Mouse (Mus musculus) heart, postnatal 0 days (tissue): ENCODE results near the gene D630003M21Rik. TPM values are rescaled to one million over a fixed set of nuclear protein-coding genes. Genes with fewer than 3 reads are reported as not detected.
A peak's percentile ranks its signal among the peaks of the same experiment; 100 is the strongest.

Experiments
- ATAC-seq: fragments of 200-750 bp; cut with Nextera tagmentation; 2 replicates; pipeline ENCODE4 v1.8.0; 2017; ENCODE audit warnings: low read depth, moderate number of reproducible peaks, moderate library complexity; ENCODE audit not compliant: insufficient read depth
- DNase-seq: peaks from one replicate; pipeline ENCODE4 v3.0.0-alpha.2; 2016; ENCODE audit warnings: low spot score
- H3K27ac ChIP-seq: fragments of 300-500 bp; sonication (generic); 2 replicates; pipeline ENCODE4 v1.5.1; 2014; ENCODE audit warnings: low read depth, mild to moderate bottlenecking
- H3K27me3 ChIP-seq: fragments of 300-500 bp; sonication (generic); 2 replicates; pipeline ENCODE4 v1.6.1; 2014; ENCODE audit warnings: low read length, mixed read lengths; ENCODE audit not compliant: control insufficient read depth, insufficient read depth
- H3K36me3 ChIP-seq: fragments of 300-500 bp; sonication (generic); replicated peaks from 2 replicates; pipeline ENCODE4 v1.6.1; 2014; ENCODE audit warnings: low read length, mixed read lengths; ENCODE audit not compliant: control insufficient read depth, insufficient read depth
- H3K4me1 ChIP-seq: fragments of 300-500 bp; sonication (generic); 2 replicates; pipeline ENCODE4 v1.6.1; 2014; ENCODE audit warnings: antibody characterized with exemption; ENCODE audit not compliant: control insufficient read depth, insufficient read depth
- H3K4me2 ChIP-seq: fragments of 300-500 bp; sonication (generic); 2 replicates; pipeline ENCODE4 v1.6.1; 2014; ENCODE audit warnings: low read depth, mild to moderate bottlenecking, low read length, moderate library complexity
- H3K4me3 ChIP-seq: fragments of 300-500 bp; sonication (generic); 2 replicates; pipeline ENCODE4 v1.5.1; 2014; ENCODE audit warnings: low read depth, low read length
- H3K9ac ChIP-seq: fragments of 300-500 bp; sonication (generic); replicated peaks from 2 replicates; pipeline ENCODE4 v1.6.1; 2014; ENCODE audit warnings: low read depth, low read length, mixed read lengths
- H3K9me3 ChIP-seq: fragments of 300-500 bp; sonication (generic); replicated peaks from 2 replicates; pipeline ENCODE4 v1.6.1; 2016; ENCODE audit warnings: low read length; ENCODE audit not compliant: control insufficient read depth
- CTCF ChIP-seq: IDR thresholded peaks from 2 replicates; pipeline ENCODE4 v1.5.1; 2016; ENCODE audit warnings: antibody characterized with exemption, control low read depth, low read depth
- EP300 ChIP-seq: IDR thresholded peaks from 2 replicates; pipeline ENCODE4 v1.6.1; 2016; ENCODE audit warnings: antibody characterized with exemption, low read depth
- WGBS: fragments of 180-500 bp; shearing (Covaris S2); extraction: QIAGEN DNeasy Blood & Tissue Kit; methylation state at CpG from one replicate; pipeline ENCODE4 v1.1.7; 2014; 5-methylcytosine and 5-hydroxymethylcytosine counted together
- polyA plus RNA-seq: library from polyadenylated mRNA; unstranded; fragments of >200 nt; fragmentation: Nextera tagmentation; extraction: Ambion mirVana; gene quantifications from 2 replicates; pipeline ENCODE4 v1.2.1, GENCODE M21; 2015
- total RNA-seq: library from RNA; depleted of rRNA; stranded (reverse); fragments of >200 nt; gene quantifications from 2 replicates; pipeline ENCODE4 v1.2.3, GENCODE M21; 2014; ENCODE audit warnings: low replicate concordance

D630003M21Rik gene
- total and polyA plus RNA-seq, 2 experiments from 2014 or later: 2.1 to 2.4 TPM

DNA sequence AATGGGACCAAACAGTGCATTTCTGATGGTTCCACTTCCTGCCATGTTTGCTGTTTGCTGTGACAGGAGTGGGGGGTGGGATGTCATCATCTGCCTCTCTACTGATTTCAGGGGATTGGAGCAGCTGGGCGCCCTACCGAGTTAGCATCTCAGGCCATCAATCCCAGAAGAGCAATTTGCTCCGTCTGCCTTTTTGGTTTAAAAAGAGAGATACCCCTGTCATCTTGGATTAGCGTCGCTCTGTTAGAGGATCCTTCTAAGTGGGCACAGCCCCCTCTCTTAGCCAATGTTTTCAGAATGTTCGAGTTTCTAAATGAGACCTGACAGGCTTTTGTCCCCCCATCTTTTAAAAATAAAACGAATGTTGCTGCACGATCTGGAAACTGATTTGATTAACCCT is 71.4 kb downstream of the D630003M21Rik start:
- H3K27ac ChIP-seq: no peak overlapping the region
- no peak overlapping the region for H3K4me2 ChIP-seq
- peaks cover 16% of the 10 kb centered on the region for H3K4me1 ChIP-seq
- TF ChIP-seq CTCF (no peak), EP300 (no peak)
- no peak for DNase-seq
- no peaks in the 10 kb centered on the region for H3K27me3 ChIP-seq
- no peaks in the 10 kb centered on the region for H3K36me3 ChIP-seq
- H3K4me3 ChIP-seq: no peak overlapping the region
- H3K9me3 ChIP-seq: no peaks in the 10 kb centered on the region
- WGBS: 80% methylated on average over 8 of the region's 8 CpGs
- ATAC-seq: no peak
- H3K9ac ChIP-seq: no peak overlapping the region

DNA sequence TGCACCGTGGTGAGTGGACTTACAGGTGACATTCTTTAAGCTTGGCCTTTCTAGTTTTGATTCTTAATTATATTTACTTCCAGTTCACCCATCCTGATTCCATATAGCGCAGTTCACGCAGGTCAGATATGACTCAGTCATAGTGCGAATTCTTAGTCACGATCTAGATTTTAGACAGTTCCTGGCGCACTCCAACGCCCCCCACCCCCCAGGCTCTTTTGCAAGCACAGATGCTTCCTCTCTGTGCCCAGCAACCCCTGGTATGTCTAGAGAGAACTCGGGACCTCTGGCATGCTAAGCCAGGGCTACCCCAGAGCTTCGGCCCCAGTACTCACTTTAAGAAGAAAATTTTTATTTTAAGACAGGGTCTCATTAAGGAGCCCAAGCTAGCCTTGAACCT is 72.5 kb downstream of the D630003M21Rik start:
- ATAC-seq (no peak), DNase-seq (no peak)
- 89% methylated on average over 9 of the region's 9 CpGs for WGBS
- Histone ChIP-seq H3K4me3 (no peak overlapping the region), H3K4me1 (peaks cover 21% of the 10 kb centered on the region), H3K27me3 (no peaks in the 10 kb centered on the region), H3K4me2 (no peak overlapping the region), H3K9ac (no peak overlapping the region), H3K27ac (no peak overlapping the region), H3K36me3 (no peaks in the 10 kb centered on the region), H3K9me3 (no peaks in the 10 kb centered on the region)
- no peak for TF ChIP-seq CTCF
- TF ChIP-seq EP300: no peak

DNA sequence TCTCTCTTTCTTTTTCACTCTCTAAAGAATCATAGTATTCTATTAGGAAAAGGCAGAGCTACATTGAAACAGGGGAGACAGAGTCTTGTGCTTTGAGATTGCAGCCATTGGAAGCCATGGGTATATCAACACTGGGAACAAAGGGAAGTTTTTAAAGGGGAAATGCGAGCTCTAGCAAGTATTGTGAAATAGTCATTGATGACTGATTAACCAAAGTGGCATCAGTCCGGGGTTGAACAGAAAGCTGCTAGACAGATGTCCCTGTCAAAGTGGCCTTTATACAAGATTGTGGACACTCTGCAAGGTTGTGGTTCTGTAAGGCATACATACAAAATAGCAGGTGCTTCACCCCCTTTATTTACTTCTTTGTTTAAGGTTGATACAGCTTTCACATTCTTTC is 73.4 kb downstream of the D630003M21Rik start:
- WGBS: 80% methylated on average over 2 of the region's 2 CpGs
- Histone ChIP-seq H3K27ac (no peak overlapping the region), H3K9me3 (peaks cover 6% of the 10 kb centered on the region; the same call in 1 of the 2 replicates), H3K9ac (no peak overlapping the region), H3K4me3 (no peak overlapping the region), H3K4me1 (peaks cover 21% of the 10 kb centered on the region), H3K4me2 (no peak overlapping the region), H3K27me3 (no peaks in the 10 kb centered on the region), H3K36me3 (no peaks in the 10 kb centered on the region)
- no peak for DNase-seq
- ATAC-seq: no peak
- no peak for TF ChIP-seq EP300
- no peak for TF ChIP-seq CTCF

DNA sequence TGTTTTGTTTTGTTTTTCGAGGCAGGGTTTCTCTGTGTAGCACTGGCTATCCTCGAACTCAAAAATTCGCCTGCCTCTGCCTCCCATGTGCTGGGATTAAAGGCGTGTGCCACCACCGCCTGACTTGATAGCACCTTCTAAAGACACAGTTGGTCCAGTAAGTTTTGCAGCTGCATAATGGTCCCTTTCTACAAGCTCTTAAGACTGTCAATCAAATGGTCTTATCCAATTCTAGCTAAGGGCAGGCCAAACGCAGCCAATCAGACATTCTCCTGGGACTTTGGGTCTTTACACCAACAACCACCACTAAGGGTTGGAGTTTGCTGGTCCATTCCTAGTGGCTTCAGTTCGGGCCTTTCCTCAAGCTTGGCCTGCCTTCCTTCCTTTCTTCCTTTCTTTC is 73.9 kb downstream of the D630003M21Rik start:
- Histone ChIP-seq H3K27ac (no peak overlapping the region), H3K9me3 (peaks cover 6% of the 10 kb centered on the region; the same call in 1 of the 2 replicates), H3K27me3 (no peaks in the 10 kb centered on the region), H3K36me3 (no peaks in the 10 kb centered on the region), H3K4me3 (no peak overlapping the region), H3K9ac (no peak overlapping the region), H3K4me1 (peaks cover 21% of the 10 kb centered on the region), H3K4me2 (no peak overlapping the region)
- DNase-seq (no peak), ATAC-seq (no peak)
- no peak for TF ChIP-seq CTCF
- no peak for TF ChIP-seq EP300
- WGBS: 85% methylated on average over 7 of the region's 7 CpGs

DNA sequence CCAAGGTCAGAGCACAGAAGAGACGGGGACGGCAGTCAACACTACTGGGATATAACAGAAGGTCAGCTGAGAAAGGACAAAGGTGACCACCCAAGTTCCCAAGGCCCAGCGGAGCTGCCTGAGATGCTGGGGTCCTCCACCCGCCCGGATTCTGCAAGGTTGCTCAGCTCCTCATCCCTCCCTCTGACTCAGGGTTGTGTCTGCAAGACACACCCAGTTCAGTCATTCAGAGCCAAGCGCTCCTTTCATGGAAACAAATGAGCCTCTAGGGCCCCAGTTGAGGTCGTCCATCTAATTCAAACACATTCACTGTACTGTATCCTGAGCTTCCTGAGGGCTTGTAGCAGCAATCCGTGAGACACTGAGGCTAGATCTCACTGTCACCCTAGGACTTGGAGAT is 74.4 kb downstream of the D630003M21Rik start:
- H3K27ac ChIP-seq: no peak overlapping the region

DNA sequence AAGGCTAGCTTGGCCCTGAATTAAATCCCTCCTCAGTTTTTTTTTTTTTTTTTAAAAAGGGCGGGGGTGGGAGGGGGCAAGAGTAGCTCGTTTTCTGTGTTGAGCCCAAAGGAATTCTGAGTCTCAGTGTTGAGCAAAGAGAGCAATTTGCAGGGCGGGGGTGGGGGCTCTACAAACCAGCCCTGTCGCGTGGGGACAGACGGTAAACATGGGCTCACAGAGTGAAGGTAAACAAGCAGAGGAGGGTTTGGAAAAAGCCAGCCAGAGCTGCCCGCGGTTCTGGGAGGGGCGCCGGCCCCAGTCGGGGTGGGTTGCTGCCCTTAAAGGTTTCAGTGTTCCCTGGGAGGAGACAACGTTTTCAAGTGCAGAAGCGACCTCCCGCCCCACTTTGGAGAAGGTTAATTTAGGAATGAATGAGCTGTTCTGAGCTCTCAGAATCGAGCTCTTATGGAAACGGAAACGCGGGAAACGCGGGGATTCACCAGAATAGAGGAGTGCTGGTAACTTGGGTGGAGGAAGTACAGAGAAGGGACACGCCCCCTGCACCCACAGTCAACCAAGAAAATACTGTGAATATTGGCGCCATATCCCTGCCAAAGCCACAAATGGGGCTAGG is 75.2 kb downstream of the D630003M21Rik start:
- H3K27me3 ChIP-seq: no peaks in the 10 kb centered on the region
- under 1% methylated on average over 22 of the region's 22 CpGs for WGBS

More for the DNA sequence above, 74.4 kb downstream of the D630003M21Rik start:
- H3K27me3 ChIP-seq: no peaks in the 10 kb centered on the region
- no peaks in the 10 kb centered on the region for H3K36me3 ChIP-seq
- peaks cover 21% of the 10 kb centered on the region for H3K4me1 ChIP-seq
- H3K9ac ChIP-seq: no peak overlapping the region
- ATAC-seq (no peak), DNase-seq (no peak)
- H3K4me2 ChIP-seq: no peak overlapping the region; the same call in 1 of the 2 replicates
- peaks cover 6% of the 10 kb centered on the region; the same call in 1 of the 2 replicates for H3K9me3 ChIP-seq
- WGBS: 80% methylated on average over 8 of the region's 8 CpGs
- TF ChIP-seq EP300 (no peak), CTCF (no peak)
- no peak overlapping the region for H3K4me3 ChIP-seq

More for the DNA sequence above, 75.2 kb downstream of the D630003M21Rik start:
- Histone ChIP-seq H3K27ac (no peak overlapping the region), H3K4me1 (peaks cover 21% of the 10 kb centered on the region; the same call in 1 of the 2 replicates), H3K4me2 (peak overlapping the region; percentile 77), H3K9ac (peak overlapping the region; percentile 59), H3K9me3 (peaks cover 6% of the 10 kb centered on the region; the same call in 1 of the 2 replicates), H3K4me3 (peak overlapping the region; percentile 42), H3K36me3 (no peaks in the 10 kb centered on the region)
- ATAC-seq (peak; percentile 17; the same call in 1 of the 2 replicates), DNase-seq (no peak)
- TF ChIP-seq EP300 (no peak), CTCF (no peak)
